Mouse (Mus musculus): ENCODE measurements at regions not wholly inside any gene's neighbourhood (a gene's known extent, or its start where the extent isn't known, plus 50 kb on each side); places are given as distances from the start of the nearest gene placed in this dataset.

- H3K27me3 ChIP-seq (ENCODE audit: control insufficient read depth, insufficient read depth, low read length): no peaks in the 10 kb centered on the region
- H3K4me1 ChIP-seq (ENCODE audit: control insufficient read depth, insufficient read depth, low read length): peaks cover 19% of the 10 kb centered on the region; the same call in 1 of the 2 replicates
- WGBS: 67% methylated on average over 5 of the region's 5 CpGs
These were observed 102.3 kb upstream of the Nfe2l3 start for GRCm38 (mm10) chr6:51330069-51330706.

GRCm38 (mm10) chr6:51332841-51333240 lies 99.6 kb upstream of the Nfe2l3 start:
- Histone ChIP-seq H3K4me2 (replicated peaks; ENCODE audit: low read depth, low read length, severe bottlenecking) (no peak overlapping the region), H3K27me3 (ENCODE audit: control insufficient read depth, insufficient read depth, low read length) (no peaks in the 10 kb centered on the region), H3K9ac (ENCODE audit: low read depth, low read length, severe bottlenecking) (no peak overlapping the region), H3K36me3 (ENCODE audit: control insufficient read depth, insufficient read depth, low read length) (no peaks in the 10 kb centered on the region), H3K4me3 (replicated peaks; ENCODE audit: low read length) (no peak overlapping the region), H3K9me3 (ENCODE audit: control insufficient read depth, low read length) (no peaks in the 10 kb centered on the region), H3K4me1 (ENCODE audit: control insufficient read depth, insufficient read depth, low read length) (peaks cover 25% of the 10 kb centered on the region), H3K27ac (replicated peaks; ENCODE audit: low read depth, low read length) (no peak overlapping the region)
- no peak for TF ChIP-seq POLR2A (IDR thresholded peaks at IDR 0.05; ENCODE audit: borderline replicate concordance, extremely low read depth, insufficient read depth, insufficient read length)
- no peak for ATAC-seq (ENCODE audit: low FRiP score, low read depth)
- WGBS: 66% methylated on average over 11 of the region's 11 CpGs
- DNase-seq (ENCODE audit: low spot score): peak; percentile 30

More at GRCm38 (mm10) chr6:51330069-51330706, 102.3 kb upstream of the Nfe2l3 start:
- DNase-seq (ENCODE audit: low spot score): no peak
- H3K9me3 ChIP-seq (ENCODE audit: control insufficient read depth, low read length): no peaks in the 10 kb centered on the region
- H3K36me3 ChIP-seq (ENCODE audit: control insufficient read depth, insufficient read depth, low read length): no peaks in the 10 kb centered on the region
- no peak overlapping the region for H3K4me3 ChIP-seq (replicated peaks; ENCODE audit: low read length)
- H3K9ac ChIP-seq (ENCODE audit: low read depth, low read length, severe bottlenecking): no peak overlapping the region
- no peak for TF ChIP-seq POLR2A (IDR thresholded peaks at IDR 0.05; ENCODE audit: borderline replicate concordance, extremely low read depth, insufficient read depth, insufficient read length)
- H3K27ac ChIP-seq (replicated peaks; ENCODE audit: low read depth, low read length): no peak overlapping the region
- no peak for ATAC-seq (ENCODE audit: low FRiP score, low read depth)
- no peak overlapping the region for H3K4me2 ChIP-seq (replicated peaks; ENCODE audit: low read depth, low read length, severe bottlenecking)

GRCm38 (mm10) chr6:51333722-51334360 lies 98.6 kb upstream of the Nfe2l3 start:
- DNase-seq (ENCODE audit: low spot score) (peak; percentile 90), ATAC-seq (ENCODE audit: low FRiP score, low read depth) (peak; percentile 84)
- Histone ChIP-seq H3K9me3 (ENCODE audit: control insufficient read depth, low read length) (no peaks in the 10 kb centered on the region), H3K36me3 (ENCODE audit: control insufficient read depth, insufficient read depth, low read length) (no peaks in the 10 kb centered on the region), H3K27me3 (ENCODE audit: control insufficient read depth, insufficient read depth, low read length) (no peaks in the 10 kb centered on the region), H3K4me3 (replicated peaks; ENCODE audit: low read length) (no peak overlapping the region), H3K27ac (replicated peaks; ENCODE audit: low read depth, low read length) (peak overlapping the region; percentile 80), H3K4me1 (ENCODE audit: control insufficient read depth, insufficient read depth, low read length) (peaks cover 25% of the 10 kb centered on the region), H3K9ac (ENCODE audit: low read depth, low read length, severe bottlenecking) (no peak overlapping the region), H3K4me2 (replicated peaks; ENCODE audit: low read depth, low read length, severe bottlenecking) (0 out of 2 replicates have a peak overlapping the region, but pooled peaks have one; percentile 1)
- TF ChIP-seq POLR2A (IDR thresholded peaks at IDR 0.05; ENCODE audit: borderline replicate concordance, extremely low read depth, insufficient read depth, insufficient read length): no peak
- WGBS: 35% methylated on average over 7 of the region's 7 CpGs

GRCm38 (mm10) chr6:51335314-51335713 lies 97.2 kb upstream of the Nfe2l3 start:
- no peak for TF ChIP-seq POLR2A (IDR thresholded peaks at IDR 0.05; ENCODE audit: borderline replicate concordance, extremely low read depth, insufficient read depth, insufficient read length)
- Histone ChIP-seq H3K4me2 (replicated peaks; ENCODE audit: low read depth, low read length, severe bottlenecking) (no peak overlapping the region), H3K4me1 (ENCODE audit: control insufficient read depth, insufficient read depth, low read length) (peaks cover 25% of the 10 kb centered on the region), H3K9ac (ENCODE audit: low read depth, low read length, severe bottlenecking) (no peak overlapping the region), H3K27ac (replicated peaks; ENCODE audit: low read depth, low read length) (no peak overlapping the region; the same call in 1 of the 2 replicates), H3K4me3 (replicated peaks; ENCODE audit: low read length) (no peak overlapping the region), H3K27me3 (ENCODE audit: control insufficient read depth, insufficient read depth, low read length) (no peaks in the 10 kb centered on the region), H3K36me3 (ENCODE audit: control insufficient read depth, insufficient read depth, low read length) (no peaks in the 10 kb centered on the region), H3K9me3 (ENCODE audit: control insufficient read depth, low read length) (no peaks in the 10 kb centered on the region)
- ATAC-seq (ENCODE audit: low FRiP score, low read depth) (no peak), DNase-seq (ENCODE audit: low spot score) (no peak)
- WGBS: 89% methylated on average over 5 of the region's 5 CpGs

GRCm38 (mm10) chr6:51339301-51339700 lies 93.2 kb upstream of the Nfe2l3 start:
- Histone ChIP-seq H3K27me3 (ENCODE audit: control insufficient read depth, insufficient read depth, low read length) (no peaks in the 10 kb centered on the region), H3K4me1 (ENCODE audit: control insufficient read depth, insufficient read depth, low read length) (peaks cover 15% of the 10 kb centered on the region), H3K9ac (ENCODE audit: low read depth, low read length, severe bottlenecking) (no peak overlapping the region), H3K4me3 (replicated peaks; ENCODE audit: low read length) (no peak overlapping the region), H3K36me3 (ENCODE audit: control insufficient read depth, insufficient read depth, low read length) (no peaks in the 10 kb centered on the region), H3K9me3 (ENCODE audit: control insufficient read depth, low read length) (no peaks in the 10 kb centered on the region), H3K27ac (replicated peaks; ENCODE audit: low read depth, low read length) (no peak overlapping the region), H3K4me2 (replicated peaks; ENCODE audit: low read depth, low read length, severe bottlenecking) (no peak overlapping the region)
- ATAC-seq (ENCODE audit: low FRiP score, low read depth): no peak
- DNase-seq (ENCODE audit: low spot score): peak; percentile 35
- WGBS: 67% methylated on average over 2 of the region's 2 CpGs
- no peak for TF ChIP-seq POLR2A (IDR thresholded peaks at IDR 0.05; ENCODE audit: borderline replicate concordance, extremely low read depth, insufficient read depth, insufficient read length)

All from limb, embryonic 14.5 days (tissue).